In the genomic region with DNA sequence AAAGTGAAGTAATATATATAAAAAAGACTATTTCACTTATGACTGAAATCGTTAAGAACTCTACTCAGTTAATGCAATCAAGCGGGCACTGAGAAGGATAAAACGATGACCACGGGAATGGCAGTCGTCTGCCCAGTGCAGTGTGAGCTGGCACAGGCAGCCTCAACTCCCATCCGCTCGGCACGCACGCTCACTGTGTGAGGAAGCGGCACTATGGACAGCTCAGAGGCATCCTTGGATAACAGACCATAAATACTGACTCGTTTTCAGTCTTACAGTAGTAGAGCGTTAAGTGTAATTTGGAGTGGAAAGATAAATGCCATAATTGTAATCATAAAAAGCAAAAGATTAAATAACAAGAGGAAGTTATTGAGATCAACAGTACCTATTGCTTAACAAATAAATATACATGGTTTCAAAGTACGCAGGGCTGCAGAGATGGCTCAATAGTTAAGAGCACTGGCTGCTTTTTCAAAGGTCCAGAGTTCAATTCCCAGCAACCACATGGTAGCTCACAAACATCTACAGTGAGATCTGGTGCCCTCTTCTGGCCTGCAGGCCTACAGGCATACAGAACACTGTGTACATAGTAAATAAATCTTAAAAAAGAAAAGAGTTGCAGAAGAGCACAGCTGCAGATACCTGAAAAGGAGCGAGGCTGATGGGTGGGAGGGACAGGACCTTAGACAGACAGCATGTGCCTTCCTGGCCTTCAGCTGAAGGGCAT, we compare ENCODE assay signal across 14 mouse cellular contexts. TPM values are rescaled to one million over a fixed set of nuclear protein-coding genes. Genes with fewer than 3 reads are reported as not detected.
DNase-seq lines count a peak whose midpoint lies in the region; ATAC-seq lines count a peak whose summit lies in the region.
"Had no signal": no experiment of that assay in that cellular context is flagged by ENCODE, and none has a peak within 500 bp of the region (broad histone marks: within the 10 kb centered on the region; RNA-seq: fewer than 3 reads in every experiment).

No protein-coding gene starts in this region.

- no peak overlapping the region for H3K4me3 ChIP-seq in heart, embryonic 12.5 days
- peak overlapping the region; percentile 28 for H3K4me3 ChIP-seq in megakaryocyte, embryonic 14.5 days (replicated peaks)
- no peak overlapping the region for H3K4me3 ChIP-seq in intestine, embryonic 15.5 days (replicated peaks)
- H3K4me3 ChIP-seq: embryonic facial prominence, embryonic 13.5 days; limb, embryonic 15.5 days; midbrain, embryonic 15.5 days had no signal

- H3K27me3 ChIP-seq in heart, embryonic 12.5 days (replicated peaks): no peaks in the 10 kb centered on the region
- no peaks in the 10 kb centered on the region for H3K27me3 ChIP-seq in megakaryocyte, embryonic 14.5 days (replicated peaks)
- no peaks in the 10 kb centered on the region for H3K27me3 ChIP-seq in intestine, embryonic 15.5 days (replicated peaks)
- H3K27me3 ChIP-seq: embryonic facial prominence, embryonic 13.5 days; limb, embryonic 15.5 days; midbrain, embryonic 15.5 days had no signal

- peak; percentile 55 for DNase-seq in heart, adult 11 months
- no peak for DNase-seq in natural killer cell, adult 2 months (ENCODE audit: low spot score in 2 of 2)
- DNase-seq in spleen, postnatal 36 days (ENCODE audit: low spot score in 2 of 2): no peak
- DNase-seq: adrenal gland, postnatal 10 days; cerebellum, adult 8-10 months; heart, postnatal 10 days had no signal

- H3K4me1 ChIP-seq in heart, embryonic 12.5 days (replicated peaks): no peaks in the 10 kb centered on the region
- no peaks in the 10 kb centered on the region for H3K4me1 ChIP-seq in megakaryocyte, embryonic 14.5 days
- H3K4me1 ChIP-seq in intestine, embryonic 15.5 days (replicated peaks): no peaks in the 10 kb centered on the region
- H3K4me1 ChIP-seq: embryonic facial prominence, embryonic 13.5 days; limb, embryonic 15.5 days; midbrain, embryonic 15.5 days had no signal

- 95% methylated on average over 14 of the region's 14 CpGs for whole genome bisulfite sequencing in heart, embryonic 12.5 days
- WGBS in intestine, embryonic 15.5 days: 90% methylated on average over 14 of the region's 14 CpGs

- H3K9ac ChIP-seq in heart, embryonic 12.5 days: no peak overlapping the region
- no peak overlapping the region for H3K9ac ChIP-seq in intestine, embryonic 15.5 days
- H3K9ac ChIP-seq: embryonic facial prominence, embryonic 13.5 days; limb, embryonic 15.5 days; midbrain, embryonic 15.5 days had no signal

- ATAC-seq in heart, embryonic 12.5 days (ENCODE audit: insufficient number of reproducible peaks, low FRiP score): no peak
- no peak for ATAC-seq in megakaryocyte, adult 5-6 weeks (ENCODE audit: poor library complexity, severe bottlenecking)
- ATAC-seq in intestine, embryonic 15.5 days: peak; percentile 90
- ATAC-seq in megakaryocyte progenitor cell, adult 5-6 weeks (replicated peaks; ENCODE audit: poor library complexity): peak; percentile 32; the same call in 1 of the 2 replicates
- ATAC-seq: midbrain, embryonic 15.5 days had no signal

- H3K9me3 ChIP-seq in heart, embryonic 12.5 days (replicated peaks): no peaks in the 10 kb centered on the region
- no peaks in the 10 kb centered on the region for H3K9me3 ChIP-seq in megakaryocyte, embryonic 14.5 days
- no peaks in the 10 kb centered on the region for H3K9me3 ChIP-seq in intestine, embryonic 15.5 days
- H3K9me3 ChIP-seq: embryonic facial prominence, embryonic 13.5 days; limb, embryonic 15.5 days; midbrain, embryonic 15.5 days had no signal

- no peak overlapping the region for H3K4me2 ChIP-seq in heart, embryonic 12.5 days
- no peak overlapping the region for H3K4me2 ChIP-seq in intestine, embryonic 15.5 days (replicated peaks)
- H3K4me2 ChIP-seq: embryonic facial prominence, embryonic 13.5 days; limb, embryonic 15.5 days; midbrain, embryonic 15.5 days had no signal

- H3K36me3 ChIP-seq in heart, embryonic 12.5 days: peaks cover 87% of the 10 kb centered on the region
- peaks cover 99% of the 10 kb centered on the region for H3K36me3 ChIP-seq in megakaryocyte, embryonic 14.5 days (replicated peaks; ENCODE audit: low read length)
- peaks cover 36% of the 10 kb centered on the region for H3K36me3 ChIP-seq in intestine, embryonic 15.5 days

- H3K27ac ChIP-seq in heart, embryonic 12.5 days (ENCODE audit: poor library complexity, severe bottlenecking): no peak overlapping the region
- H3K27ac ChIP-seq in intestine, embryonic 15.5 days: no peak overlapping the region
- H3K27ac ChIP-seq: embryonic facial prominence, embryonic 13.5 days; limb, embryonic 15.5 days; midbrain, embryonic 15.5 days had no signal

RNA-seq across cellular contexts. Expression of a gene that starts 44.5 kb away (rescaled TPM):
- 35.9 and 39.9 TPM in 2 replicates for polyA plus RNA-seq in heart, embryonic 12.5 days (2016; fragmentation: Nextera tagmentation; extraction: Ambion mirVana)
- 3.6 and 4.7 TPM in 2 replicates for polyA plus RNA-seq in megakaryocyte, embryonic 14.5 days (2012; ENCODE audit: insufficient read depth, low replicate concordance)
- total RNA-seq in megakaryocyte, adult 5-6 weeks (2015): 36.0 and 43.7 TPM in 2 replicates
- 42.9 and 54.4 TPM in 2 replicates for total RNA-seq in megakaryocyte, adult 5-6 weeks (2017)
- polyA plus RNA-seq in intestine, embryonic 15.5 days (2015; fragmentation: Nextera tagmentation; extraction: Ambion mirVana): 18.7 and 22.9 TPM in 2 replicates
- 25.6 and 45.4 TPM in 2 replicates for total RNA-seq in megakaryocyte progenitor cell, adult 5-6 weeks (2015)
- total RNA-seq in megakaryocyte progenitor cell, adult 5-6 weeks (2017): 35.9 and 48.0 TPM in 2 replicates

Comparison
In these comparisons a context has a peak if more than half of its experiments do, and no peak if none do; other contexts are left out.
1. ATAC-seq: peak in intestine, embryonic 15.5 days (single experiment) and megakaryocyte progenitor cell, adult 5-6 weeks (single experiment); none in heart, embryonic 12.5 days (single experiment) and megakaryocyte, adult 5-6 weeks (single experiment).